Mouse (Mus musculus) C2C12 (cell line): ENCODE data around the gene Iqgap1.

Experiments used
- CTCF ChIP-seq: IDR thresholded peaks from one replicate; pipeline ENCODE4 v1.5.1; 2011; ENCODE audit not compliant: control insufficient read depth, insufficient read depth, insufficient read length
- MAX ChIP-seq: IDR thresholded peaks from one replicate; pipeline ENCODE4 v1.6.1; 2011; ENCODE audit warnings: mild to moderate bottlenecking, control low read depth

- TF ChIP-seq CTCF (no peak), MAX (no peak)
These were observed 36.7 kb upstream of the Iqgap1 start for GRCm38 (mm10) chr7:80862475-80862874.
